8 mouse cellular contexts compared by ENCODE assay signal in the genomic region with DNA sequence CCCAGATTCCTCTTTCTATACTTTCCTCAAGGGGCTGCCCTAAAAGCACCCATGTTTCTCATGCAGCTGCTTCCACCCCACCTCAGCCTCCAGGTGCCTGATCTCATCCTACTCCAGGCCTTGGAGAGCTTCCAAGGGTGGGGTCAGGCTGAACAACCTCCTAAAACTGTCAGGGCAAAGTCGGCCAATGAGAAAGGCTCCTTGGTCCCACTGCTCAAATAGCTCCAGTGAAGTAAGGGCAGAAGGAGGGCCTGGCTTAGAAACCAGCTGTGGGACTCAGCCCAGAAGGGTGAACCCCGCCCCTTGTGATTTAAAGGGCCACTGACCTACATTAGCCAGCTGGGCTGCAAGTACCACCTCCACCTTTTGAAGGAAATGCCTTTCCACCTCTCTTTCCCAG. TPM values are rescaled to one million over a fixed set of nuclear protein-coding genes. Genes with fewer than 3 reads are reported as not detected.
A peak's percentile ranks its signal among the peaks of the same experiment; 100 is the strongest.
DNase-seq lines count a peak whose midpoint lies in the region; ATAC-seq lines count a peak whose summit lies in the region.

No protein-coding gene starts in this region.

- H3K4me1 ChIP-seq in erythroblast, embryonic 14.5 days (ENCODE audit: control insufficient read depth) = peaks cover 87% of the 10 kb centered on the region
- peaks cover 19% of the 10 kb centered on the region for H3K4me1 ChIP-seq in intestine, embryonic 14.5 days (replicated peaks; ENCODE audit: control insufficient read depth, insufficient read depth, low read length)
- H3K4me1 ChIP-seq in liver, embryonic 13.5 days (replicated peaks) = peaks cover 84% of the 10 kb centered on the region
- H3K4me1 ChIP-seq in stomach, embryonic 15.5 days = peaks cover 18% of the 10 kb centered on the region

- H3K4me2 ChIP-seq in intestine, embryonic 14.5 days (ENCODE audit: low read length) = peak overlapping the region; percentile 13; the same call in 1 of the 2 replicates
- H3K4me2 ChIP-seq in liver, embryonic 13.5 days = peak overlapping the region; percentile 43
- H3K4me2 ChIP-seq in stomach, embryonic 15.5 days = no peak overlapping the region; the same call in 1 of the 2 replicates

- no peak overlapping the region for H3K9ac ChIP-seq in intestine, embryonic 14.5 days (ENCODE audit: low read length)
- peak overlapping the region; percentile 37 for H3K9ac ChIP-seq in liver, embryonic 13.5 days
- H3K9ac ChIP-seq in stomach, embryonic 15.5 days = no peak overlapping the region

- peak; percentile 76 for ATAC-seq in intestine, embryonic 14.5 days (replicated peaks; ENCODE audit: low FRiP score, low TSS enrichment, low read depth)
- ATAC-seq in liver, embryonic 13.5 days (ENCODE audit: low read depth) = peak; percentile 52
- ATAC-seq in stomach, embryonic 15.5 days (ENCODE audit: insufficient read depth, low FRiP score, low read depth) = peak; percentile 82

- H3K4me3 ChIP-seq in erythroblast, embryonic 14.5 days (replicated peaks) = peak overlapping the region; percentile 45
- no peak overlapping the region for H3K4me3 ChIP-seq in intestine, embryonic 14.5 days (ENCODE audit: low read depth, low read length)
- H3K4me3 ChIP-seq in liver, embryonic 13.5 days (replicated peaks) = peak overlapping the region; percentile 18
- no peak overlapping the region for H3K4me3 ChIP-seq in stomach, embryonic 15.5 days (replicated peaks)

- no peaks in the 10 kb centered on the region for H3K9me3 ChIP-seq in erythroblast, embryonic 14.5 days (ENCODE audit: control insufficient read depth, low read length)
- H3K9me3 ChIP-seq in intestine, embryonic 14.5 days (ENCODE audit: control insufficient read depth, low read length) = no peaks in the 10 kb centered on the region
- no peaks in the 10 kb centered on the region for H3K9me3 ChIP-seq in liver, embryonic 13.5 days (replicated peaks)
- no peaks in the 10 kb centered on the region for H3K9me3 ChIP-seq in stomach, embryonic 15.5 days

- peak; percentile 61 for DNase-seq in ovary, adult 18-20 months (ENCODE audit: low spot score)
- DNase-seq in ovary, postnatal 10 days (ENCODE audit: low spot score) = no peak
- DNase-seq in intestine, embryonic 14.5 days (ENCODE audit: low spot score) = no peak
- no peak for DNase-seq in liver, embryonic 13.5 days
- no peak for DNase-seq in cerebellum, adult 8-10 months
- no peak for DNase-seq in left cerebral cortex, adult 18-20 months (ENCODE audit: low spot score in 2 of 2)

- WGBS in intestine, embryonic 14.5 days = 8% methylated on average over 2 of the region's 2 CpGs
- WGBS in liver, embryonic 13.5 days (ENCODE audit: insufficient replicate concordance) = 34% methylated on average over 2 of the region's 2 CpGs
- 9% methylated on average over 2 of the region's 2 CpGs for WGBS in stomach, embryonic 15.5 days

- peaks cover 100% of the 10 kb centered on the region for H3K36me3 ChIP-seq in erythroblast, embryonic 14.5 days (ENCODE audit: control insufficient read depth)
- H3K36me3 ChIP-seq in intestine, embryonic 14.5 days (ENCODE audit: control insufficient read depth, insufficient read depth, low read length) = peaks cover 55% of the 10 kb centered on the region
- H3K36me3 ChIP-seq in liver, embryonic 13.5 days = peaks cover 100% of the 10 kb centered on the region
- peaks cover 28% of the 10 kb centered on the region for H3K36me3 ChIP-seq in stomach, embryonic 15.5 days

- peak overlapping the region; percentile 36; the same call in 1 of the 2 replicates for H3K27ac ChIP-seq in intestine, embryonic 14.5 days (ENCODE audit: low read depth)
- H3K27ac ChIP-seq in liver, embryonic 13.5 days = peak overlapping the region; percentile 59
- peak overlapping the region; percentile 48 for H3K27ac ChIP-seq in stomach, embryonic 15.5 days

- H3K27me3 ChIP-seq in erythroblast, embryonic 14.5 days (ENCODE audit: control insufficient read depth) = peaks cover 6% of the 10 kb centered on the region; the same call in 1 of the 2 replicates
- H3K27me3 ChIP-seq in intestine, embryonic 14.5 days (replicated peaks; ENCODE audit: control insufficient read depth, insufficient read depth, low read length) = no peaks in the 10 kb centered on the region
- no peaks in the 10 kb centered on the region for H3K27me3 ChIP-seq in liver, embryonic 13.5 days
- no peaks in the 10 kb centered on the region for H3K27me3 ChIP-seq in stomach, embryonic 15.5 days (replicated peaks)

RNA-seq across cellular contexts. Expression of gene Kcnk7, which starts 9.6 kb away (rescaled TPM):
- polyA plus RNA-seq in erythroblast, embryonic 14.5 days (2012) = 0.04 and 0.06 TPM in 2 replicates
- polyA plus RNA-seq in intestine, embryonic 14.5 days (2014; fragmentation: Nextera tagmentation; extraction: Ambion mirVana) = 0.30 and 0.45 TPM in 2 replicates
- 0.21 and 0.46 TPM in 2 replicates for polyA plus RNA-seq in liver, embryonic 13.5 days (2015; fragmentation: Nextera tagmentation; extraction: Ambion mirVana)
- polyA plus RNA-seq in stomach, embryonic 15.5 days (2015; fragmentation: Nextera tagmentation; extraction: Ambion mirVana) = 0.52 and 1.3 TPM in 2 replicates
- total RNA-seq in left cerebral cortex, adult 18-20 months (2021) = not detected

RNA-seq across cellular contexts. Expression of gene Ehbp1l1, which starts 12.4 kb away (rescaled TPM):
- polyA plus RNA-seq in erythroblast, embryonic 14.5 days (2012) = 88.4 and 106 TPM in 2 replicates
- polyA plus RNA-seq in intestine, embryonic 14.5 days (2014; fragmentation: Nextera tagmentation; extraction: Ambion mirVana) = 29.6 and 33.6 TPM in 2 replicates
- 105 and 111 TPM in 2 replicates for polyA plus RNA-seq in liver, embryonic 13.5 days (2015; fragmentation: Nextera tagmentation; extraction: Ambion mirVana)
- polyA plus RNA-seq in stomach, embryonic 15.5 days (2015; fragmentation: Nextera tagmentation; extraction: Ambion mirVana) = 45.0 and 50.0 TPM in 2 replicates
- 10 to 100 TPM; 23.7 to 24.7 TPM for total RNA-seq in left cerebral cortex, adult 18-20 months (2021)

RNA-seq across cellular contexts. Expression of gene Fam89b, which starts 15.7 kb away (rescaled TPM):
- polyA plus RNA-seq in erythroblast, embryonic 14.5 days (2012) = 33.0 and 41.0 TPM in 2 replicates
- polyA plus RNA-seq in intestine, embryonic 14.5 days (2014; fragmentation: Nextera tagmentation; extraction: Ambion mirVana) = 85.8 and 95.7 TPM in 2 replicates
- polyA plus RNA-seq in liver, embryonic 13.5 days (2015; fragmentation: Nextera tagmentation; extraction: Ambion mirVana) = 44.5 and 47.0 TPM in 2 replicates
- 76.4 and 81.5 TPM in 2 replicates for polyA plus RNA-seq in stomach, embryonic 15.5 days (2015; fragmentation: Nextera tagmentation; extraction: Ambion mirVana)
- 10 to 100 TPM; 24.4 to 30.9 TPM for total RNA-seq in left cerebral cortex, adult 18-20 months (2021)

RNA-seq across cellular contexts. Expression of gene Pcnx3, which starts 25.0 kb away (rescaled TPM):
- polyA plus RNA-seq in erythroblast, embryonic 14.5 days (2012) = 43.8 and 46.7 TPM in 2 replicates
- 27.6 and 30.8 TPM in 2 replicates for polyA plus RNA-seq in intestine, embryonic 14.5 days (2014; fragmentation: Nextera tagmentation; extraction: Ambion mirVana)
- 9.1 and 10.1 TPM in 2 replicates for polyA plus RNA-seq in liver, embryonic 13.5 days (2015; fragmentation: Nextera tagmentation; extraction: Ambion mirVana)
- 17.7 and 19.3 TPM in 2 replicates for polyA plus RNA-seq in stomach, embryonic 15.5 days (2015; fragmentation: Nextera tagmentation; extraction: Ambion mirVana)
- 10 to 100 TPM; 61.1 to 74.0 TPM for total RNA-seq in left cerebral cortex, adult 18-20 months (2021)

RNA-seq across cellular contexts. Expression of gene Map3k11, which starts 25.2 kb away (rescaled TPM):
- polyA plus RNA-seq in erythroblast, embryonic 14.5 days (2012) = 18.5 and 20.2 TPM in 2 replicates
- 23.2 and 28.8 TPM in 2 replicates for polyA plus RNA-seq in intestine, embryonic 14.5 days (2014; fragmentation: Nextera tagmentation; extraction: Ambion mirVana)
- polyA plus RNA-seq in liver, embryonic 13.5 days (2015; fragmentation: Nextera tagmentation; extraction: Ambion mirVana) = 13.8 and 15.9 TPM in 2 replicates
- 27.7 and 32.3 TPM in 2 replicates for polyA plus RNA-seq in stomach, embryonic 15.5 days (2015; fragmentation: Nextera tagmentation; extraction: Ambion mirVana)
- total RNA-seq in left cerebral cortex, adult 18-20 months (2021) = 10 to 100 TPM; 18.8 to 22.4 TPM

Comparison
In these comparisons a context has a peak if more than half of its experiments do, and no peak if none do; other contexts are left out.
1. H3K4me3 ChIP-seq: peak in erythroblast, embryonic 14.5 days (single experiment) and liver, embryonic 13.5 days (single experiment); none in intestine, embryonic 14.5 days (single experiment) and stomach, embryonic 15.5 days (single experiment).
2. Peak in every context shown above with its lines, with median percentiles within 50 percentile points of each other: ATAC-seq and H3K27ac ChIP-seq.